Mouse (Mus musculus) liver, embryonic 11.5 days (tissue): Measurements from ENCODE around the gene Gm17657. TPM values are rescaled to one million over a fixed set of nuclear protein-coding genes. Genes with fewer than 3 reads are reported as not detected.
A peak's percentile ranks its signal among the peaks of the same experiment; 100 is the strongest.

Experiments used
- ATAC-seq: fragments of 200-750 bp; cut with Nextera tagmentation; replicated peaks from 2 replicates; pipeline ENCODE4 v1.8.0; 2017; ENCODE audit warnings: moderate number of reproducible peaks, mild to moderate bottlenecking, moderate TSS enrichment, moderate library complexity; ENCODE audit not compliant: low FRiP score
- DNase-seq: peaks from one replicate; pipeline ENCODE4 v3.0.0-alpha.2; 2017; ENCODE audit warnings: low spot score
- H3K27ac ChIP-seq: fragments of 300-500 bp; sonication (generic); 2 replicates; pipeline ENCODE4 v1.5.1; 2014; ENCODE audit warnings: mild to moderate bottlenecking, low read depth, low read length, control low read depth
- H3K27me3 ChIP-seq: fragments of 300-500 bp; sonication (generic); replicated peaks from 2 replicates; pipeline ENCODE4 v1.6.1; 2014; ENCODE audit warnings: low read length, mixed read lengths; ENCODE audit not compliant: control insufficient read depth, insufficient read depth
- H3K36me3 ChIP-seq: fragments of 300-500 bp; sonication (generic); 2 replicates; pipeline ENCODE4 v1.6.1; 2014; ENCODE audit warnings: mild to moderate bottlenecking, low read length, moderate library complexity, mixed read lengths; ENCODE audit not compliant: control insufficient read depth, insufficient read depth
- H3K4me1 ChIP-seq: fragments of 300-500 bp; sonication (generic); replicated peaks from 2 replicates; pipeline ENCODE4 v1.6.1; 2014; ENCODE audit warnings: low read length, mixed read lengths; ENCODE audit not compliant: control insufficient read depth, insufficient read depth
- H3K4me2 ChIP-seq: fragments of 300-500 bp; sonication (generic); 2 replicates; pipeline ENCODE4 v1.6.1; 2014; ENCODE audit warnings: mild to moderate bottlenecking, control low read depth, moderate library complexity
- H3K4me3 ChIP-seq: fragments of 300-500 bp; sonication (generic); 2 replicates; pipeline ENCODE4 v1.5.1; 2014; ENCODE audit warnings: low read depth, low read length, control low read depth
- H3K9ac ChIP-seq: fragments of 300-500 bp; sonication (generic); 2 replicates; pipeline ENCODE4 v1.6.1; 2014; ENCODE audit warnings: low read depth, low read length, control low read depth
- H3K9me3 ChIP-seq: fragments of 300-500 bp; sonication (generic); 2 replicates; pipeline ENCODE4 v1.6.1; 2016; ENCODE audit warnings: low read length, inconsistent platforms, mixed read lengths; ENCODE audit not compliant: control insufficient read depth
- WGBS: fragments of 180-500 bp; shearing (Covaris S2); extraction: QIAGEN DNeasy Blood & Tissue Kit; methylation state at CpG from one replicate; pipeline ENCODE4 v1.1.7; 2014; 5-methylcytosine and 5-hydroxymethylcytosine counted together
- polyA plus RNA-seq: library from polyadenylated mRNA; unstranded; fragments of >200 nt; fragmentation: Nextera tagmentation; extraction: Ambion mirVana; gene quantifications from 2 replicates; pipeline ENCODE4 v1.2.1, GENCODE M21; 2014

Gm17657 gene
- polyA plus RNA-seq, 1 experiment from 2014 or later: 0.11 TPM

DNA sequence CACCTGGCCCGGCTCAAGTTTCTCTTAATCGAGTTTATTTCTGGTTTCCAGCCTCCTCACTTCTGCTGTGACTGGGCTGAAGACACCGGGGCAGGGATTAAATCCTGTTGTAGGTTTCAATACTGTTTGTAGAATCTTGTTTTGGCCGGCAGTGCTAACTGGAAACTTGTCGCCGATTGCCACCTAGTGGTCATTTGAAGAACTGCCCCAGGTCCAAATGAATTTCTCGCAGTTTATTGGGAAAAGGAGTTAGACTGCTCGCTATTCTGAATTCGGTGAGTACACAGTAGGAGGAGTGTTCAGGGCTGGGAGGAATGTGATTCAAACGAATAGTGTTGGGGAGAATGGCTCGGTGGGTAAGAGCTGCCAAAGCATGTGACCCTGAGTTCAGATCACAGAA, 35.0 kb downstream of the Gm17657 start:
- H3K4me3 ChIP-seq: no peak overlapping the region
- no peaks in the 10 kb centered on the region for H3K9me3 ChIP-seq
- 4% methylated on average over 11 of the region's 11 CpGs for WGBS
- H3K9ac ChIP-seq: no peak overlapping the region
- peak overlapping the region; percentile 26; the same call in 1 of the 2 replicates for H3K4me2 ChIP-seq
- no peak overlapping the region for H3K27ac ChIP-seq
- ATAC-seq (no peak), DNase-seq (peak; percentile 73)
- no peaks in the 10 kb centered on the region for H3K36me3 ChIP-seq
- no peaks in the 10 kb centered on the region for H3K27me3 ChIP-seq
- H3K4me1 ChIP-seq: peaks cover 16% of the 10 kb centered on the region

DNA sequence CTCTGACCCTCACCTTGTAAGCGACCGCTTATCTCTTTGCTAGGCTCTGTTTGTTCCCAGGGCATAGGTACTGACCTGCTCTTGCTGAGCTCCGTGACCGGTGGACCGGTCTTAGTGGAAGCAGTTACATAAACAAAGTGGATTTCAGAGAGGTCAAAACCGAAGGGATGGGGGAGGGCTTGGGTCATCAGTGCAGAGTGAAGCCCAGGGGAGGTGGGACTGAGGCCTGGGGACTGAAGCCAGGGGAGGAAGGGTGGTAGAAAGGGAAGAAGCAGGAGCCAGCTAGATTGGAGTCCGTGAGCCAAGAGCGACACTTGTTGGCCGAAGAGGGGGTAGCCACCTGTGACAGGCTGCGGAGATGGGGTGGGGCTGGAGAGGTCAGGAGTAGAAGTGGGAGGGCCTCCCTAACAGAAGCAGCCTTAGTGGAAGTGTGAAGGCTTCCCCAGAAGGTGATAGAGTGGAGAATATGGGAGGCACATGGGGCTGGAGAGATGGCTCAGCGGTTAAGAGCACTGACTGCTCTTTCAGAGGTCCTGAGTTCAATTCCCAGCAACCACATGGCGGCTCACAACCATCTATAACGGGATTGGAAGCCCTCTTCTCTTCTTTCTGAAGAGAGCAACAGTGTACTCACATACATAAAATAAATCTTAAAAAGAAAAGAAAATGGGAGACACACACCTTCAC, 36.3 kb downstream of the Gm17657 start:
- WGBS: 29% methylated on average over 13 of the region's 13 CpGs
- peak; percentile 82 for ATAC-seq
- no peak overlapping the region for H3K4me3 ChIP-seq
- H3K36me3 ChIP-seq: no peaks in the 10 kb centered on the region
- 0 out of 2 replicates have a peak overlapping the region, but pooled peaks have one; percentile 19 for H3K27ac ChIP-seq
- no peaks in the 10 kb centered on the region for H3K27me3 ChIP-seq
- 0 out of 2 replicates have a peak overlapping the region, but pooled peaks have one; percentile 3 for H3K9ac ChIP-seq
- no peaks in the 10 kb centered on the region for H3K9me3 ChIP-seq
- H3K4me2 ChIP-seq: no peak overlapping the region
- peaks cover 23% of the 10 kb centered on the region for H3K4me1 ChIP-seq
- peak; percentile 84 for DNase-seq

DNA sequence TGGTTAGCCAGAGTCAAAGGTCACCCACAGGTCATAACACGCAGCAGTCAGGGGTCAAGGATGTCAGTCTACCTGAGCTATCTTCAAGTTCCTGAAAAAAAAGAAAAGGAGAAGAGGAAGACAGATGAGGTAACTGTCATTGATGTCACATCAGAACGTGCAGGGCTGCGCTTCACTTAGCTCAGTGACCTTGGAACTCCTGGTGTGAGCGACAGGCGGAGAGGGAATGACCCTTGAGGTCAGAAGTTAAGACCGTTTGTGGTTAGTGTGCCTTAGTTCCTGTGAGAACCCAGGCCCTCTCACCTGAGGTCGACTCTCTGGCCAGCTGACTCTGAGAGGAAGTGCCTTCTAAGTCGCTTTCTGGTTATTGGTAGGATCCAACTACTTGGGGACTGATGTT, 38.7 kb downstream of the Gm17657 start:
- no peak overlapping the region for H3K4me2 ChIP-seq
- H3K4me1 ChIP-seq: peaks cover 23% of the 10 kb centered on the region
- no peaks in the 10 kb centered on the region for H3K27me3 ChIP-seq
- no peak for DNase-seq
- H3K4me3 ChIP-seq: no peak overlapping the region
- peak overlapping the region; percentile 30 for H3K9ac ChIP-seq
- H3K9me3 ChIP-seq: no peaks in the 10 kb centered on the region
- peak overlapping the region; percentile 40 for H3K27ac ChIP-seq
- H3K36me3 ChIP-seq: no peaks in the 10 kb centered on the region
- 43% methylated on average over 8 of the region's 8 CpGs for WGBS
- no peak for ATAC-seq

DNA sequence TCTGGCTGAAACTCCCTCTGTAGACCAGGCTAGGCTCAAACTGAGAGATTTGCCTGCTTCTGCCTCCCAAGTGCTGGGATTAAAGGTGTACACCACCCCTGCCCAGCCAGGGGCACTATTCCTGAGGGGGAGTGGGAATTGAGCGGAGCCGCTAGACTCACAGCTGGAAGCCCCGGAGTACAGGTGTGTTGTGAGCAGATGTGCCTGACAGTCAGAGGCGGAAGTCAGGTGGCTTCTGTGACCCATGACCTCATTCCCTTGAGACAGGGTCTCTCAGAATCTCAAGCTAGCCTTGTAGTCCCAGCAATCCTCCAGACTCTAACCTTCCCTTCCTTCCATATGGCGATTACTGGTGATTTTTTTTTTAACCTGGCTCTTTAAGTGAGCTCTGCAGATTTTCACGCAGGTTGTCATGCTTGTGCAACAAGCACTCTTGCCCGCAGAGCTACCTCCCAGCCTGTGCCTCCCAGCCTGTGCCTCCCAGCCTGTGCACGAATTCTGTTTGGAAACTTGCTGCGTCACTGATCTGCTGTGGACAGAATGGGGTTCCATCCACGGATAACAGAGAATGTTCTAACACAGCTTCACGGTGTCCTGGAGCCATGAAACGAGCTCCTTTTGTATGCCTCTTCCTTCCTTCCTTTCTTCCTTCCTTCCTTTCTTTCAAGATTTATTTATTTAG, 40.4 kb downstream of the Gm17657 start:
- Histone ChIP-seq H3K27me3 (no peaks in the 10 kb centered on the region), H3K36me3 (no peaks in the 10 kb centered on the region), H3K4me2 (no peak overlapping the region), H3K27ac (peak overlapping the region; percentile 40), H3K4me3 (no peak overlapping the region), H3K4me1 (peaks cover 21% of the 10 kb centered on the region), H3K9me3 (no peaks in the 10 kb centered on the region), H3K9ac (no peak overlapping the region; the same call in 1 of the 2 replicates)
- ATAC-seq (peak; percentile 60), DNase-seq (no peak)
- WGBS: 59% methylated on average over 12 of the region's 12 CpGs

DNA sequence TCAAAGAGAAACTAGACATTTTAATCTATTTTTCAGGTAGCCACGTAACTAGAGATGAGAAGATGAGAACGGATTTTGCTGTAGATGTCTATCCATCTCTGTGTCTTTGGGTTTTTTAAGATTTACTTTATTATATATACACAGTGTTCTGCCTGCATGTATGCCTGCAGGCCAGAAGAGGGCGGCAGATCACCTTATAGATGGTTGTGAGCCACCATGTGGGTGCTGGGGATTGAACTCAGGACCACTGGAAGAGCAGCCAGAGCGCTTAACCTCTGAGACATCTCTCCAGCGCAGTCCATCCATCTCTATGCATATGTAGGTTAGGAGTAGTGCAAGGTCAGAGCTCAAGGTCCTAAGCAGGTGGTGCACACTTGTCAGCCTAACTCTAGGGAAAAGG, 45.7 kb downstream of the Gm17657 start:
- DNase-seq (no peak), ATAC-seq (no peak)
- H3K9ac ChIP-seq: no peak overlapping the region
- no peak overlapping the region for H3K4me3 ChIP-seq
- H3K4me1 ChIP-seq: peaks cover 36% of the 10 kb centered on the region
- WGBS: 84% methylated on average over 5 of the region's 5 CpGs
- no peaks in the 10 kb centered on the region for H3K27me3 ChIP-seq
- H3K4me2 ChIP-seq: no peak overlapping the region
- no peak overlapping the region for H3K27ac ChIP-seq
- 0 out of 2 replicates have a peak, but pooled peaks cover 2% of the 10 kb centered on the region for H3K9me3 ChIP-seq
- no peaks in the 10 kb centered on the region for H3K36me3 ChIP-seq

- peak overlapping the region; percentile 18; the same call in 1 of the 2 replicates for H3K4me3 ChIP-seq
- H3K27ac ChIP-seq: peak overlapping the region; percentile 98
- ATAC-seq: no peak
- H3K9me3 ChIP-seq: 0 out of 2 replicates have a peak, but pooled peaks cover 2% of the 10 kb centered on the region
- H3K27me3 ChIP-seq: no peaks in the 10 kb centered on the region
- 14% methylated on average over 32 of the region's 32 CpGs for WGBS
- DNase-seq: peak; percentile 46
- no peaks in the 10 kb centered on the region for H3K36me3 ChIP-seq
- H3K9ac ChIP-seq: peak overlapping the region; percentile 23
- peak overlapping the region; percentile 51 for H3K4me2 ChIP-seq
- peaks cover 41% of the 10 kb centered on the region for H3K4me1 ChIP-seq
These were observed 46.5 kb downstream of the Gm17657 start for GRCm38 (mm10) chr17:29502669-29503665.

DNA sequence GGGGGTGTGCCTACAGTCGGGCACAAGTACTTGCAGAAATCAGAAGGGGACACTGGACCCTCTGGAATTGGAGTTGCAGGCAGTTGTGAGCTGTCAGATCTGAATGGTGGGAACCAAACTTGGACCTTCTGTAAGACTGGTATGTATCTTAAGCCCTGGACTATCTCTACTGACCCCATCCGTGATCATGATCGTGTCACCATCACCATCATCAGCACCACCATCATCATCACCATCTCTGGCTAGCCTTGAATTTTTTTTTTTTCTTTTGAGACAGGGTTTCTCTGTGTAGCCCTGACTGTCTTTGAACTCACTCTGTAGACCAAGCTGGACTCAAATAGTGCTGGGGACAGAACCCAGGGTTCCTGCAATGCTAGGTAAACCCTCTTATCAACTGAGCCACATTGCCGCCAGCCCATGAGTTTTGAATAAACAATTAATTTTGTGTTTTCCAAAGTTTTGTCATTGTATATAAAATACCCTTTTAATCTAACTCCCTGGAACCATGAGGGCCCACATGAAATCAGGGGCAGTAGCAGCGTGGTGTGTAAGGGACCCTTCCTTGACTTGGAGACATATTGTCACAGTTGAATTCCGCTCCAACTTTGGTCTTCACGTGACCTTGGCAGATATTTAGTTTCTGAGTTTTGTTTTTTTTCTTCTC, 47.3 kb downstream of the Gm17657 start:
- Histone ChIP-seq H3K4me1 (peaks cover 45% of the 10 kb centered on the region), H3K9ac (peak overlapping the region; percentile 23), H3K27me3 (no peaks in the 10 kb centered on the region), H3K36me3 (no peaks in the 10 kb centered on the region), H3K9me3 (0 out of 2 replicates have a peak, but pooled peaks cover 2% of the 10 kb centered on the region), H3K27ac (peak overlapping the region; percentile 98), H3K4me2 (peak overlapping the region; percentile 51), H3K4me3 (no peak overlapping the region)
- DNase-seq (no peak), ATAC-seq (no peak)
- WGBS: 55% methylated on average over 7 of the region's 7 CpGs
